Mouse (Mus musculus) forebrain, embryonic 13.5 days (tissue): ENCODE data around the gene Olfr657. TPM values are rescaled to one million over a fixed set of nuclear protein-coding genes. Genes with fewer than 3 reads are reported as not detected.

Experiments
- ATAC-seq: fragments of 200-750 bp; cut with Nextera tagmentation; 2 replicates; pipeline ENCODE4 v1.8.0; 2017
- H3K27ac ChIP-seq: fragments of 300-500 bp; sonication (generic); 2 replicates; pipeline ENCODE4 v1.5.1; 2015; ENCODE audit warnings: inconsistent platforms, mild to moderate bottlenecking, moderate library complexity
- H3K27me3 ChIP-seq: fragments of 300-500 bp; sonication (generic); 2 replicates; pipeline ENCODE4 v1.6.1; 2015; ENCODE audit warnings: mild to moderate bottlenecking, inconsistent platforms
- H3K36me3 ChIP-seq: fragments of 300-500 bp; sonication (generic); 2 replicates; pipeline ENCODE4 v1.6.1; 2015; ENCODE audit warnings: mild to moderate bottlenecking, inconsistent platforms; ENCODE audit not compliant: poor library complexity, severe bottlenecking
- H3K4me1 ChIP-seq: fragments of 300-500 bp; sonication (generic); 2 replicates; pipeline ENCODE4 v1.6.1; 2015; ENCODE audit warnings: inconsistent platforms
- H3K4me2 ChIP-seq: fragments of 300-500 bp; sonication (generic); 2 replicates; pipeline ENCODE4 v1.6.1; 2015; ENCODE audit warnings: inconsistent platforms, mild to moderate bottlenecking, moderate library complexity
- H3K4me3 ChIP-seq: fragments of 300-500 bp; sonication (generic); 2 replicates; pipeline ENCODE4 v1.5.1; 2015; ENCODE audit warnings: mild to moderate bottlenecking, inconsistent platforms
- H3K9ac ChIP-seq: fragments of 300-500 bp; sonication (generic); 2 replicates; pipeline ENCODE4 v1.6.1; 2015; ENCODE audit warnings: mild to moderate bottlenecking, inconsistent platforms
- H3K9me3 ChIP-seq: fragments of 300-500 bp; sonication (generic); replicated peaks from 2 replicates; pipeline ENCODE4 v1.6.1; 2016; ENCODE audit warnings: inconsistent platforms
- WGBS: fragments of 180-500 bp; shearing (Covaris S2); methylation state at CpG from one replicate; pipeline ENCODE4 v1.1.7; 2015; 5-methylcytosine and 5-hydroxymethylcytosine counted together
- polyA plus RNA-seq: library from polyadenylated mRNA; unstranded; fragments of >200 nt; fragmentation: Nextera tagmentation; extraction: Ambion mirVana; gene quantifications from 2 replicates; pipeline ENCODE4 v1.2.1, GENCODE M21; 2015

Gene Olfr657
- polyA plus RNA-seq: not detected in 2 replicates

GRCm38 (mm10) chr7:104624494-104624893, at the start of gene Olfr657:
TSS of gene Olfr657 (plus strand) at chr7:104624794.
- Histone ChIP-seq H3K36me3 (no peaks in the 10 kb centered on the region), H3K4me1 (no peaks in the 10 kb centered on the region), H3K27ac (no peak within 1 kb of the TSS), H3K9ac (no peak within 1 kb of the TSS), H3K4me2 (no peak within 1 kb of the TSS), H3K9me3 (no peaks in the 10 kb centered on the region), H3K27me3 (no peaks in the 10 kb centered on the region), H3K4me3 (no peak within 1 kb of the TSS)
- no peak for ATAC-seq

- H3K9me3 ChIP-seq: no peaks in the 10 kb centered on the region
- H3K4me3 ChIP-seq: no peak within 1 kb of the TSS
- no peaks in the 10 kb centered on the region for H3K36me3 ChIP-seq
- H3K9ac ChIP-seq: no peak within 1 kb of the TSS
- WGBS: 83% methylated on average over 2 of the region's 2 CpGs
- no peak for ATAC-seq
- H3K27ac ChIP-seq: no peak within 1 kb of the TSS
- no peaks in the 10 kb centered on the region for H3K4me1 ChIP-seq
- no peaks in the 10 kb centered on the region for H3K27me3 ChIP-seq
- H3K4me2 ChIP-seq: no peak within 1 kb of the TSS
Observed at GRCm38 (mm10) chr7:104577014-104577413, 47.6 kb upstream of the Olfr657 start, which contains the start of gene Olfr653. TSS of gene Olfr653 (plus strand) at chr7:104577314.

GRCm38 (mm10) chr7:104580846-104581245, 43.7 kb upstream of the Olfr657 start:
- no peaks in the 10 kb centered on the region for H3K27me3 ChIP-seq
- no peaks in the 10 kb centered on the region for H3K9me3 ChIP-seq
- no peak overlapping the region for H3K9ac ChIP-seq
- no peak for ATAC-seq
- H3K4me2 ChIP-seq: no peak overlapping the region
- H3K27ac ChIP-seq: no peak overlapping the region
- WGBS: 86% methylated on average over 4 of the region's 4 CpGs
- H3K36me3 ChIP-seq: no peaks in the 10 kb centered on the region
- H3K4me1 ChIP-seq: no peaks in the 10 kb centered on the region
- no peak overlapping the region for H3K4me3 ChIP-seq

- WGBS: 87% methylated on average over 4 of the region's 4 CpGs
- no peak overlapping the region for H3K4me2 ChIP-seq
- no peak for ATAC-seq
- H3K27ac ChIP-seq: no peak overlapping the region
- H3K9ac ChIP-seq: no peak overlapping the region
- no peaks in the 10 kb centered on the region for H3K4me1 ChIP-seq
- H3K36me3 ChIP-seq: no peaks in the 10 kb centered on the region
- no peaks in the 10 kb centered on the region for H3K27me3 ChIP-seq
- H3K4me3 ChIP-seq: no peak overlapping the region
- no peaks in the 10 kb centered on the region for H3K9me3 ChIP-seq
Observed at GRCm38 (mm10) chr7:104581429-104581828, 43.2 kb upstream of the Olfr657 start.

- Histone ChIP-seq H3K36me3 (no peaks in the 10 kb centered on the region), H3K4me3 (no peak within 1 kb of the TSS), H3K27me3 (no peaks in the 10 kb centered on the region), H3K27ac (no peak within 1 kb of the TSS), H3K9ac (no peak within 1 kb of the TSS), H3K4me1 (no peaks in the 10 kb centered on the region), H3K4me2 (no peak within 1 kb of the TSS), H3K9me3 (no peaks in the 10 kb centered on the region)
- no peak for ATAC-seq
- 91% methylated on average over 4 of the region's 4 CpGs for WGBS
Observed at GRCm38 (mm10) chr7:104586725-104587124, 37.9 kb upstream of the Olfr657 start, which contains the start of gene Olfr654. TSS of gene Olfr654 (plus strand) at chr7:104587025.

GRCm38 (mm10) chr7:104588274-104588673, 36.3 kb upstream of the Olfr657 start:
- H3K9me3 ChIP-seq: no peaks in the 10 kb centered on the region
- no peak overlapping the region for H3K4me3 ChIP-seq
- H3K4me1 ChIP-seq: no peaks in the 10 kb centered on the region
- no peak for ATAC-seq
- WGBS: 88% methylated on average over 5 of the region's 5 CpGs
- H3K36me3 ChIP-seq: no peaks in the 10 kb centered on the region
- no peak overlapping the region for H3K4me2 ChIP-seq
- H3K27ac ChIP-seq: no peak overlapping the region
- no peaks in the 10 kb centered on the region for H3K27me3 ChIP-seq
- H3K9ac ChIP-seq: no peak overlapping the region

GRCm38 (mm10) chr7:104601679-104602078, 22.9 kb upstream of the Olfr657 start, which contains the start of gene Olfr655:
TSS of gene Olfr655 (minus strand) at chr7:104601779.
- Histone ChIP-seq H3K27ac (no peak within 1 kb of the TSS), H3K4me1 (no peaks in the 10 kb centered on the region), H3K4me2 (no peak within 1 kb of the TSS), H3K9me3 (no peaks in the 10 kb centered on the region), H3K9ac (no peak within 1 kb of the TSS), H3K27me3 (no peaks in the 10 kb centered on the region), H3K36me3 (no peaks in the 10 kb centered on the region), H3K4me3 (no peak within 1 kb of the TSS)
- 91% methylated on average over 2 of the region's 2 CpGs for WGBS
- no peak for ATAC-seq

GRCm38 (mm10) chr7:104603173-104603572, 21.4 kb upstream of the Olfr657 start:
- no peaks in the 10 kb centered on the region for H3K9me3 ChIP-seq
- no peaks in the 10 kb centered on the region for H3K27me3 ChIP-seq
- 3% methylated on average over 3 of the region's 3 CpGs for WGBS
- ATAC-seq: no peak
- H3K27ac ChIP-seq: no peak overlapping the region
- no peak overlapping the region for H3K4me2 ChIP-seq
- no peaks in the 10 kb centered on the region for H3K4me1 ChIP-seq
- no peak overlapping the region for H3K9ac ChIP-seq
- no peak overlapping the region for H3K4me3 ChIP-seq
- no peaks in the 10 kb centered on the region for H3K36me3 ChIP-seq

GRCm38 (mm10) chr7:104604727-104605126, 19.9 kb upstream of the Olfr657 start:
- H3K4me2 ChIP-seq: no peak overlapping the region
- no peak overlapping the region for H3K9ac ChIP-seq
- H3K4me3 ChIP-seq: no peak overlapping the region
- no peak overlapping the region for H3K27ac ChIP-seq
- H3K9me3 ChIP-seq: no peaks in the 10 kb centered on the region
- no peaks in the 10 kb centered on the region for H3K27me3 ChIP-seq
- H3K4me1 ChIP-seq: no peaks in the 10 kb centered on the region
- H3K36me3 ChIP-seq: no peaks in the 10 kb centered on the region
- ATAC-seq: no peak

- no peak within 1 kb of the TSS for H3K4me3 ChIP-seq
- no peak for ATAC-seq
- no peak within 1 kb of the TSS for H3K27ac ChIP-seq
- no peaks in the 10 kb centered on the region for H3K9me3 ChIP-seq
- H3K4me1 ChIP-seq: no peaks in the 10 kb centered on the region
- 77% methylated on average over 4 of the region's 4 CpGs for WGBS
- no peaks in the 10 kb centered on the region for H3K27me3 ChIP-seq
- H3K9ac ChIP-seq: no peak within 1 kb of the TSS
- no peaks in the 10 kb centered on the region for H3K36me3 ChIP-seq
- H3K4me2 ChIP-seq: no peak within 1 kb of the TSS
Observed at GRCm38 (mm10) chr7:104613655-104614054, 10.9 kb upstream of the Olfr657 start, which contains the start of gene Olfr656. TSS of gene Olfr656 (plus strand) at chr7:104613955.

GRCm38 (mm10) chr7:104646841-104647482, 22.4 kb downstream of the Olfr657 start, which contains the start of gene Olfr658:
TSS of gene Olfr658 (minus strand) at chr7:104647305.
- Histone ChIP-seq H3K36me3 (no peaks in the 10 kb centered on the region), H3K4me2 (peak within 1 kb of the TSS; percentile 56), H3K27me3 (no peaks in the 10 kb centered on the region), H3K4me1 (no peaks in the 10 kb centered on the region), H3K4me3 (peak within 1 kb of the TSS; percentile 34), H3K27ac (no peak within 1 kb of the TSS), H3K9me3 (no peaks in the 10 kb centered on the region), H3K9ac (peak within 1 kb of the TSS; percentile 40; the same call in 1 of the 2 replicates)
- ATAC-seq: peak; percentile 96
- WGBS: 14% methylated on average over 20 of the region's 22 CpGs

GRCm38 (mm10) chr7:104666453-104666852, 41.9 kb downstream of the Olfr657 start, which contains the start of gene Olfr659:
TSS of gene Olfr659 (plus strand) at chr7:104666753.
- Histone ChIP-seq H3K27me3 (no peaks in the 10 kb centered on the region), H3K4me3 (no peak within 1 kb of the TSS), H3K27ac (no peak within 1 kb of the TSS), H3K9ac (no peak within 1 kb of the TSS), H3K4me2 (no peak within 1 kb of the TSS), H3K4me1 (no peaks in the 10 kb centered on the region), H3K9me3 (no peaks in the 10 kb centered on the region), H3K36me3 (no peaks in the 10 kb centered on the region)
- 90% methylated on average over 3 of the region's 3 CpGs for WGBS
- no peak for ATAC-seq

GRCm38 (mm10) chr7:104686201-104686600, 61.6 kb downstream of the Olfr657 start, which contains the start of gene Olfr661:
TSS of gene Olfr661 (plus strand) at chr7:104686501.
- no peak within 1 kb of the TSS for H3K4me2 ChIP-seq
- no peak for ATAC-seq
- H3K9ac ChIP-seq: no peak within 1 kb of the TSS
- H3K9me3 ChIP-seq: no peaks in the 10 kb centered on the region
- WGBS: 94% methylated on average over 2 of the region's 2 CpGs
- no peaks in the 10 kb centered on the region for H3K36me3 ChIP-seq
- no peaks in the 10 kb centered on the region for H3K4me1 ChIP-seq
- H3K27me3 ChIP-seq: no peaks in the 10 kb centered on the region
- H3K27ac ChIP-seq: no peak within 1 kb of the TSS
- H3K4me3 ChIP-seq: no peak within 1 kb of the TSS
